Mouse (Mus musculus) olfactory bulb, adult 2 months (tissue): ENCODE measurements around the gene Slc7a5.

Experiments
- CTCF ChIP-seq: fragments of 200-500 bp; IDR thresholded peaks from 2 replicates; pipeline ENCODE4 v1.5.1; 2012; ENCODE audit warnings: low read depth, mild to moderate bottlenecking, low read length, moderate library complexity; ENCODE audit not compliant: insufficient read depth
- POLR2A ChIP-seq: fragments of 200-500 bp; IDR thresholded peaks from 2 replicates; pipeline ENCODE4 v1.6.1; 2012; ENCODE audit warnings: mild to moderate bottlenecking, low read depth, low read length, moderate library complexity; ENCODE audit not compliant: insufficient read depth

- TF ChIP-seq CTCF: peak; percentile 55
- TF ChIP-seq POLR2A: no peak
These were observed 33.5 kb downstream of the Slc7a5 start for GRCm38 (mm10) chr8:121874031-121874430.
